Mouse (Mus musculus) stomach, postnatal 0 days (tissue): ENCODE data around the gene Nup35.

ENCODE experiments used
- CTCF ChIP-seq: IDR thresholded peaks from 2 replicates; pipeline ENCODE4 v1.5.1; 2016; ENCODE audit warnings: antibody characterized with exemption, low read depth, mild to moderate bottlenecking, moderate library complexity
- EP300 ChIP-seq: optimal IDR thresholded peaks from 2 replicates; pipeline ENCODE3; 2016; ENCODE audit warnings: antibody characterized with exemption

- TF ChIP-seq EP300 (no peak), CTCF (no peak)
Measured at GRCm38 (mm10) chr2:80570656-80571055, 46.4 kb upstream of the Nup35 start.
